Comparison of ENCODE assay signal across 12 mouse cellular contexts in genomic region chr16:18423203-18423914, GRCm38 (mm10). TPM values are rescaled to one million over a fixed set of nuclear protein-coding genes. Genes with fewer than 3 reads are reported as not detected.
DNase-seq lines count a peak whose midpoint lies in the region; ATAC-seq and TF ChIP-seq lines count a peak whose summit lies in the region.
"Had no signal": no experiment of that assay in that cellular context is flagged by ENCODE, and none has a peak within 500 bp of the region (broad histone marks: within the 10 kb centered on the region; RNA-seq: fewer than 3 reads in every experiment).

No protein-coding gene starts in this region.

- H3K27ac ChIP-seq in heart, embryonic 12.5 days (ENCODE audit: poor library complexity, severe bottlenecking), result peak overlapping the region; percentile 26
- H3K27ac ChIP-seq in kidney, postnatal 0 days, result peak overlapping the region; percentile 65
- peak overlapping the region; percentile 18; the same call in 1 of the 2 replicates for H3K27ac ChIP-seq in bone marrow macrophage, adult 2 months (ENCODE audit: insufficient read depth, low read depth, low read length)
- H3K27ac ChIP-seq in limb, embryonic 14.5 days (replicated peaks; ENCODE audit: low read depth, low read length), result peak overlapping the region; percentile 9; the same call in 1 of the 2 replicates
- H3K27ac ChIP-seq: forebrain, embryonic 13.5 days; midbrain, embryonic 12.5 days had no signal

- no peaks in the 10 kb centered on the region for H3K9me3 ChIP-seq in heart, embryonic 12.5 days (replicated peaks)
- no peaks in the 10 kb centered on the region for H3K9me3 ChIP-seq in kidney, postnatal 0 days (replicated peaks; ENCODE audit: low read length)
- H3K9me3 ChIP-seq in limb, embryonic 14.5 days (ENCODE audit: control insufficient read depth, low read length), result no peaks in the 10 kb centered on the region
- H3K9me3 ChIP-seq: forebrain, embryonic 13.5 days; midbrain, embryonic 12.5 days had no signal

- H3K4me3 ChIP-seq in heart, embryonic 12.5 days, result no peak overlapping the region
- H3K4me3 ChIP-seq in kidney, postnatal 0 days (replicated peaks; ENCODE audit: low read depth, low read length), result no peak overlapping the region
- H3K4me3 ChIP-seq in bone marrow macrophage, adult 2 months (ENCODE audit: insufficient read depth, low read length), result no peak overlapping the region
- no peak overlapping the region for H3K4me3 ChIP-seq in limb, embryonic 14.5 days (replicated peaks; ENCODE audit: low read length)
- H3K4me3 ChIP-seq: forebrain, embryonic 13.5 days; midbrain, embryonic 12.5 days had no signal

- ATAC-seq in heart, embryonic 12.5 days (ENCODE audit: insufficient number of reproducible peaks, low FRiP score), result no peak
- no peak for ATAC-seq in kidney, postnatal 0 days (replicated peaks; ENCODE audit: low FRiP score, low read depth)
- no peak for ATAC-seq in limb, embryonic 14.5 days (ENCODE audit: low FRiP score, low read depth)
- ATAC-seq: forebrain, embryonic 13.5 days had no signal

- H3K27me3 ChIP-seq in heart, embryonic 12.5 days (replicated peaks), result no peaks in the 10 kb centered on the region
- no peaks in the 10 kb centered on the region for H3K27me3 ChIP-seq in kidney, postnatal 0 days (ENCODE audit: insufficient read depth, low read length)
- no peaks in the 10 kb centered on the region for H3K27me3 ChIP-seq in limb, embryonic 14.5 days (ENCODE audit: control insufficient read depth, insufficient read depth, low read length)
- H3K27me3 ChIP-seq: forebrain, embryonic 13.5 days; midbrain, embryonic 12.5 days had no signal

- H3K4me1 ChIP-seq in heart, embryonic 12.5 days (replicated peaks), result peaks cover 41% of the 10 kb centered on the region
- peaks cover 25% of the 10 kb centered on the region; the same call in 1 of the 2 replicates for H3K4me1 ChIP-seq in kidney, postnatal 0 days (replicated peaks; ENCODE audit: insufficient read depth, low read length)
- H3K4me1 ChIP-seq in bone marrow macrophage, adult 2 months (ENCODE audit: control insufficient read depth, insufficient read depth, low read length), result peaks cover 53% of the 10 kb centered on the region
- H3K4me1 ChIP-seq in limb, embryonic 14.5 days (ENCODE audit: control insufficient read depth, insufficient read depth, low read length), result peaks cover 28% of the 10 kb centered on the region

- intact Hi-C loops in heart, postnatal 25 days (cut with DNase I), result no loop called here

- peaks cover 36% of the 10 kb centered on the region for H3K36me3 ChIP-seq in heart, embryonic 12.5 days
- no peaks in the 10 kb centered on the region for H3K36me3 ChIP-seq in kidney, postnatal 0 days (ENCODE audit: insufficient read depth, low read length)
- peaks cover 23% of the 10 kb centered on the region for H3K36me3 ChIP-seq in limb, embryonic 14.5 days (ENCODE audit: control insufficient read depth, insufficient read depth, low read length)

- H3K4me2 ChIP-seq in heart, embryonic 12.5 days, result no peak overlapping the region
- H3K4me2 ChIP-seq in kidney, postnatal 0 days (ENCODE audit: low read length), result no peak overlapping the region
- H3K4me2 ChIP-seq in limb, embryonic 14.5 days (replicated peaks; ENCODE audit: low read depth, low read length, severe bottlenecking), result 0 out of 2 replicates have a peak overlapping the region, but pooled peaks have one; percentile 4
- H3K4me2 ChIP-seq: forebrain, embryonic 13.5 days; midbrain, embryonic 12.5 days had no signal

- DNase-seq in heart, postnatal 25 days (ENCODE audit: low spot score), result no peak
- peak; percentile 67 for DNase-seq in kidney, postnatal 0 days (ENCODE audit: low spot score)
- DNase-seq in kidney, adult 18-20 months, result no peak
- peak; percentile 20 for DNase-seq in limb, embryonic 14.5 days (ENCODE audit: low spot score)
- no peak for DNase-seq in testis, postnatal 10 days (ENCODE audit: low spot score)
- no peak for DNase-seq in layer of hippocampus, postnatal 36 days
- DNase-seq: cerebellum, adult 11 months; right cerebral cortex, adult 18-20 months had no signal

- no peak for TF ChIP-seq POLR2A in bone marrow macrophage, adult 2 months (IDR thresholded peaks at IDR 0.05; ENCODE audit: borderline replicate concordance, low read depth, low read length)
- no peak for TF ChIP-seq POLR2A in limb, embryonic 14.5 days (IDR thresholded peaks at IDR 0.05; ENCODE audit: borderline replicate concordance, extremely low read depth, insufficient read depth, insufficient read length)

- WGBS in heart, embryonic 12.5 days, result 78% methylated on average over 7 of the region's 7 CpGs
- WGBS in kidney, postnatal 0 days, result 27% methylated on average over 7 of the region's 7 CpGs
- WGBS in limb, embryonic 14.5 days, result 65% methylated on average over 7 of the region's 7 CpGs

- H3K9ac ChIP-seq in heart, embryonic 12.5 days, result no peak overlapping the region
- no peak overlapping the region for H3K9ac ChIP-seq in kidney, postnatal 0 days (ENCODE audit: low read depth, low read length)
- H3K9ac ChIP-seq in limb, embryonic 14.5 days (ENCODE audit: low read depth, low read length, severe bottlenecking), result no peak overlapping the region
- H3K9ac ChIP-seq: midbrain, embryonic 12.5 days had no signal

- no peak for TF ChIP-seq CTCF in kidney, postnatal 0 days (IDR thresholded peaks at IDR 0.05; ENCODE audit: low read depth)
- no peak for TF ChIP-seq CTCF in bone marrow macrophage, adult 2 months (IDR thresholded peaks at IDR 0.05; ENCODE audit: low read depth, low read length)

RNA-seq across cellular contexts. Expression of gene Txnrd2, which starts 2.8 kb away (rescaled TPM):
- 34.9 and 37.2 TPM in 2 replicates for polyA plus RNA-seq in heart, embryonic 12.5 days (2016; fragmentation: Nextera tagmentation; extraction: Ambion mirVana)
- total RNA-seq in heart, postnatal 25 days (2021), result 10 to 100 TPM; 36.1 to 38.2 TPM
- 29.8 and 30.6 TPM in 2 replicates for polyA plus RNA-seq in kidney, postnatal 0 days (2015; fragmentation: Nextera tagmentation; extraction: Ambion mirVana)
- 23.4 and 26.3 TPM in 2 replicates for polyA plus RNA-seq in bone marrow macrophage, adult 2 months (2012; ENCODE audit: insufficient read depth, insufficient read length, missing spikeins)
- 13.4 and 14.1 TPM in 2 replicates for polyA plus RNA-seq in limb, embryonic 14.5 days (2012; rRNA removed)
- 13.6 and 18.4 TPM in 2 replicates for polyA plus RNA-seq in limb, embryonic 14.5 days (2014; fragmentation: Nextera tagmentation; extraction: Ambion mirVana)
- 10 to 100 TPM; 19.6 to 21.7 TPM for total RNA-seq in layer of hippocampus, postnatal 36 days (2021)

RNA-seq across cellular contexts. Expression of gene Comt, which starts 3.3 kb away (rescaled TPM):
- 88.2 and 90.8 TPM in 2 replicates for polyA plus RNA-seq in heart, embryonic 12.5 days (2016; fragmentation: Nextera tagmentation; extraction: Ambion mirVana)
- 100 to 1,000 TPM; 112 TPM for total RNA-seq in heart, postnatal 25 days (2021)
- 107 and 123 TPM in 2 replicates for polyA plus RNA-seq in kidney, postnatal 0 days (2015; fragmentation: Nextera tagmentation; extraction: Ambion mirVana)
- polyA plus RNA-seq in bone marrow macrophage, adult 2 months (2012; ENCODE audit: insufficient read depth, insufficient read length, missing spikeins), result 93.3 and 99.6 TPM in 2 replicates
- polyA plus RNA-seq in limb, embryonic 14.5 days (2012; rRNA removed), result 84.5 and 110 TPM in 2 replicates
- polyA plus RNA-seq in limb, embryonic 14.5 days (2014; fragmentation: Nextera tagmentation; extraction: Ambion mirVana), result 82.4 and 92.3 TPM in 2 replicates
- 10 to 100 TPM; 66.3 to 68.1 TPM for total RNA-seq in layer of hippocampus, postnatal 36 days (2021)

Comparison
In these comparisons a context has a peak if more than half of its experiments do, and no peak if none do; other contexts are left out.
1. DNase-seq: peak in kidney, postnatal 0 days (single experiment) and limb, embryonic 14.5 days (single experiment); none in heart, postnatal 25 days (single experiment), kidney, adult 18-20 months (single experiment), testis, postnatal 10 days (single experiment) and layer of hippocampus, postnatal 36 days (0 of 2).
2. H3K27ac ChIP-seq: peak in every context shown above with its lines; median percentile 65 in kidney, postnatal 0 days; 26 in heart, embryonic 12.5 days; 18 in bone marrow macrophage, adult 2 months; 9 in limb, embryonic 14.5 days.